Mouse (Mus musculus): Measurements from ENCODE around the gene Btbd3.

DNA sequence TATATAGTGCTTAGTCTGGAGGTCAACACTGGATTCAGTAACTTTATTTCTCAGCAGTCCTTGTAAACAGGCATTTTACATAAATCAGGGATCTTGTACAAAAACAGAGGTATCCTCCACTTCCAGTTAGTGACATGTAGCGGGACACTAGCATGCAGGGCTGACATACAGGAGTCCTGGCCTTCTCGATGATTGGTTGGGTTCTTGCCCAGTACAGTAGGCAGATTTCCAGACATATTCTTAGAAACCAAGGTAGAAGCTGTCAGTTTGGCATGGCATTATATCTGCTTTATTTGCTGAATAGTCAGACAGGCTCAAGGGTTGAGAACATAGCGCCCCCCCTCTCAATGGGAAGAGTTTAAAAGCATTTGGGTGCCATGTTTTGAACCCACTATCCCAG lies 191.3 kb downstream of the Btbd3 start:
- TF ChIP-seq POLR2A (IDR thresholded peaks at IDR 0.05; ENCODE audit: borderline replicate concordance, extremely low read depth, insufficient read depth, insufficient read length, poor library complexity, severe bottlenecking) (no peak), CTCF (IDR thresholded peaks at IDR 0.05; ENCODE audit: borderline replicate concordance, extremely low read depth, insufficient read depth, insufficient read length) (no peak)
